Mouse (Mus musculus): ENCODE data around the gene Zbtb41. TPM values are rescaled to one million over a fixed set of nuclear protein-coding genes. Genes with fewer than 3 reads are reported as not detected.
"Not testable (repeated sequence)": the region's sequence is repeated elsewhere in the genome, so short reads cannot be mapped to it uniquely, and the experiment has no call there.

Gene Zbtb41
- polyA plus RNA-seq (2015; fragmentation: Nextera tagmentation; extraction: Ambion mirVana) = 12.8 and 13.6 TPM in 2 replicates

- no peaks in the 10 kb centered on the region for H3K9me3 ChIP-seq
- H3K27me3 ChIP-seq = no peaks in the 10 kb centered on the region
- H3K4me3 ChIP-seq = peak within 1 kb of the TSS; percentile 79
- peak within 1 kb of the TSS; percentile 94 for H3K27ac ChIP-seq
- H3K4me1 ChIP-seq (replicated peaks) = peaks cover 37% of the 10 kb centered on the region
- peaks cover 3% of the 10 kb centered on the region; the same call in 1 of the 2 replicates for H3K36me3 ChIP-seq
- peak within 1 kb of the TSS; percentile 94 for H3K9ac ChIP-seq
- under 1% methylated on average over 83 of the region's 88 CpGs for WGBS
- peak within 1 kb of the TSS; percentile 70 for H3K4me2 ChIP-seq
- ATAC-seq (ENCODE audit: low FRiP score) = peak; percentile 97
Measured at GRCm38 (mm10) chr1:139421875-139422791, at the start of gene Zbtb41. Gene Zbtb41 (plus strand): TSS chr1:139422288.

GRCm38 (mm10) chr1:139375900-139376299 is 46.2 kb upstream of the Zbtb41 start:
- WGBS = 12% methylated on average over 6 of the region's 6 CpGs
- Histone ChIP-seq H3K27ac (no peak overlapping the region; the same call in 1 of the 2 replicates), H3K9me3 (no peaks in the 10 kb centered on the region), H3K9ac (peak overlapping the region; percentile 43; the same call in 1 of the 2 replicates), H3K36me3 (no peaks in the 10 kb centered on the region), H3K4me1 (replicated peaks) (peaks cover 18% of the 10 kb centered on the region), H3K27me3 (no peaks in the 10 kb centered on the region), H3K4me2 (peak overlapping the region; percentile 53), H3K4me3 (peak overlapping the region; percentile 32)
- ATAC-seq (ENCODE audit: low FRiP score) = no peak

- Histone ChIP-seq H3K9ac (peak within 1 kb of the TSS; percentile 65), H3K4me3 (peak within 1 kb of the TSS; percentile 32), H3K36me3 (no peaks in the 10 kb centered on the region), H3K27me3 (no peaks in the 10 kb centered on the region), H3K4me2 (peak within 1 kb of the TSS; percentile 53), H3K9me3 (no peaks in the 10 kb centered on the region), H3K4me1 (replicated peaks) (peaks cover 18% of the 10 kb centered on the region), H3K27ac (peak within 1 kb of the TSS; percentile 73)
- ATAC-seq (ENCODE audit: low FRiP score) = peak; percentile 85
- WGBS = 9% methylated on average over 5 of the region's 5 CpGs
Measured at GRCm38 (mm10) chr1:139376638-139377286, 45.3 kb upstream of the Zbtb41 start, which contains the start of gene Crb1. Gene Crb1 (minus strand): TSS chr1:139377100.

- 21% methylated on average over 11 of the region's 11 CpGs for WGBS
- peak; percentile 60 for ATAC-seq (ENCODE audit: low FRiP score)
- Histone ChIP-seq H3K9ac (no peak overlapping the region), H3K4me2 (no peak overlapping the region), H3K27me3 (no peaks in the 10 kb centered on the region), H3K9me3 (no peaks in the 10 kb centered on the region), H3K4me3 (no peak overlapping the region), H3K36me3 (no peaks in the 10 kb centered on the region), H3K4me1 (replicated peaks) (peaks cover 18% of the 10 kb centered on the region), H3K27ac (no peak overlapping the region)
Measured at GRCm38 (mm10) chr1:139378861-139379620, 43.0 kb upstream of the Zbtb41 start.

GRCm38 (mm10) chr1:139379621-139379984 is 42.5 kb upstream of the Zbtb41 start:
- peak; percentile 27 for ATAC-seq (ENCODE audit: low FRiP score)
- Histone ChIP-seq H3K27ac (no peak overlapping the region), H3K9ac (no peak overlapping the region), H3K4me3 (no peak overlapping the region), H3K36me3 (no peaks in the 10 kb centered on the region), H3K27me3 (no peaks in the 10 kb centered on the region), H3K4me1 (replicated peaks) (peaks cover 18% of the 10 kb centered on the region), H3K4me2 (no peak overlapping the region), H3K9me3 (no peaks in the 10 kb centered on the region)
- 24% methylated on average over 4 of the region's 4 CpGs for WGBS

- Histone ChIP-seq H3K9ac (no peak overlapping the region), H3K4me2 (no peak overlapping the region), H3K4me3 (no peak overlapping the region), H3K36me3 (no peaks in the 10 kb centered on the region), H3K27ac (no peak overlapping the region), H3K9me3 (no peaks in the 10 kb centered on the region), H3K4me1 (replicated peaks) (peaks cover 4% of the 10 kb centered on the region; the same call in 1 of the 2 replicates), H3K27me3 (no peaks in the 10 kb centered on the region)
- no peak for ATAC-seq (ENCODE audit: low FRiP score)
- WGBS = 15% methylated on average over 2 of the region's 2 CpGs
Measured at GRCm38 (mm10) chr1:139391747-139392146, 30.3 kb upstream of the Zbtb41 start.

GRCm38 (mm10) chr1:139396589-139396988 is 25.5 kb upstream of the Zbtb41 start:
- no peak overlapping the region for H3K9ac ChIP-seq
- no peak overlapping the region for H3K4me3 ChIP-seq
- no peak overlapping the region for H3K27ac ChIP-seq
- H3K27me3 ChIP-seq = no peaks in the 10 kb centered on the region
- H3K9me3 ChIP-seq = no peaks in the 10 kb centered on the region
- H3K4me1 ChIP-seq (replicated peaks) = peaks cover 3% of the 10 kb centered on the region; the same call in 1 of the 2 replicates
- H3K36me3 ChIP-seq = no peaks in the 10 kb centered on the region
- no peak overlapping the region for H3K4me2 ChIP-seq
- ATAC-seq (ENCODE audit: low FRiP score) = no peak
- WGBS = 40% methylated on average over 1 of the region's 1 CpGs

GRCm38 (mm10) chr1:139405766-139406165 is 16.3 kb upstream of the Zbtb41 start:
- no peak overlapping the region for H3K27ac ChIP-seq
- no peaks in the 10 kb centered on the region for H3K36me3 ChIP-seq
- H3K27me3 ChIP-seq = no peaks in the 10 kb centered on the region
- H3K9me3 ChIP-seq = no peaks in the 10 kb centered on the region
- no peak overlapping the region for H3K4me2 ChIP-seq
- ATAC-seq (ENCODE audit: low FRiP score) = no peak
- H3K4me3 ChIP-seq = no peak overlapping the region
- H3K9ac ChIP-seq = no peak overlapping the region
- no peaks in the 10 kb centered on the region for H3K4me1 ChIP-seq (replicated peaks)

- Histone ChIP-seq H3K9ac (no peak overlapping the region), H3K36me3 (no peaks in the 10 kb centered on the region), H3K4me3 (no peak overlapping the region), H3K4me2 (no peak overlapping the region), H3K27ac (no peak overlapping the region), H3K27me3 (no peaks in the 10 kb centered on the region), H3K4me1 (replicated peaks) (no peaks in the 10 kb centered on the region), H3K9me3 (no peaks in the 10 kb centered on the region)
- no peak for ATAC-seq (ENCODE audit: low FRiP score)
- WGBS = 58% methylated on average over 5 of the region's 5 CpGs
Measured at GRCm38 (mm10) chr1:139407701-139408100, 14.4 kb upstream of the Zbtb41 start.

- WGBS = 94% methylated on average over 2 of the region's 2 CpGs
- H3K4me3 ChIP-seq; H3K9me3 ChIP-seq; H3K36me3 ChIP-seq; H3K4me2 ChIP-seq; H3K4me1 ChIP-seq (replicated peaks); H3K9ac ChIP-seq; ATAC-seq (ENCODE audit: low FRiP score); H3K27ac ChIP-seq; H3K27me3 ChIP-seq: not testable (repeated sequence)
Measured at GRCm38 (mm10) chr1:139412365-139412764, 9.7 kb upstream of the Zbtb41 start.

- ATAC-seq (ENCODE audit: low FRiP score) = no peak
- Histone ChIP-seq H3K4me2 (no peak overlapping the region), H3K4me1 (replicated peaks) (no peaks in the 10 kb centered on the region), H3K27me3 (no peaks in the 10 kb centered on the region), H3K27ac (no peak overlapping the region), H3K9me3 (no peaks in the 10 kb centered on the region), H3K9ac (no peak overlapping the region), H3K4me3 (no peak overlapping the region), H3K36me3 (no peaks in the 10 kb centered on the region)
- 88% methylated on average over 3 of the region's 3 CpGs for WGBS
Measured at GRCm38 (mm10) chr1:139413465-139413864, 8.6 kb upstream of the Zbtb41 start.

- peak overlapping the region; percentile 94 for H3K9ac ChIP-seq
- WGBS = 8% methylated on average over 8 of the region's 8 CpGs
- H3K27ac ChIP-seq = peak overlapping the region; percentile 94
- H3K27me3 ChIP-seq = no peaks in the 10 kb centered on the region
- H3K9me3 ChIP-seq = no peaks in the 10 kb centered on the region
- H3K4me2 ChIP-seq = peak overlapping the region; percentile 70
- peak; percentile 12; the same call in 1 of the 2 replicates for ATAC-seq (ENCODE audit: low FRiP score)
- H3K36me3 ChIP-seq = peaks cover 3% of the 10 kb centered on the region; the same call in 1 of the 2 replicates
- peaks cover 32% of the 10 kb centered on the region for H3K4me1 ChIP-seq (replicated peaks)
- peak overlapping the region; percentile 79 for H3K4me3 ChIP-seq
Measured at GRCm38 (mm10) chr1:139421521-139421874, 590 bp upstream of the Zbtb41 start.

Measured in hindbrain, embryonic 13.5 days (tissue).